Mouse (Mus musculus) intestine, postnatal 0 days (tissue): ENCODE measurements around the gene 1700019D03Rik. TPM values are rescaled to one million over a fixed set of nuclear protein-coding genes. Genes with fewer than 3 reads are reported as not detected.

Experiments used
- ATAC-seq: fragments of 200-750 bp; cut with Nextera tagmentation; 2 replicates; pipeline ENCODE4 v1.8.0; 2017; ENCODE audit warnings: mild to moderate bottlenecking, moderate TSS enrichment, moderate library complexity
- H3K27ac ChIP-seq: fragments of 300-500 bp; sonication (generic); 2 replicates; pipeline ENCODE4 v1.5.1; 2014; ENCODE audit warnings: mild to moderate bottlenecking, low read depth, low read length, moderate library complexity
- H3K27me3 ChIP-seq: fragments of 300-500 bp; sonication (generic); replicated peaks from 2 replicates; pipeline ENCODE4 v1.6.1; 2014; ENCODE audit warnings: low read length, mixed read lengths; ENCODE audit not compliant: control insufficient read depth, insufficient read depth
- H3K36me3 ChIP-seq: fragments of 300-500 bp; sonication (generic); 2 replicates; pipeline ENCODE4 v1.6.1; 2014; ENCODE audit warnings: mild to moderate bottlenecking, moderate library complexity; ENCODE audit not compliant: control insufficient read depth, insufficient read depth
- H3K4me1 ChIP-seq: fragments of 300-500 bp; sonication (generic); replicated peaks from 2 replicates; pipeline ENCODE4 v1.6.1; 2014; ENCODE audit warnings: antibody characterized with exemption, low read length, mixed read lengths; ENCODE audit not compliant: control insufficient read depth, insufficient read depth
- H3K4me2 ChIP-seq: fragments of 300-500 bp; sonication (generic); replicated peaks from 2 replicates; pipeline ENCODE4 v1.6.1; 2014; ENCODE audit warnings: low read depth, mild to moderate bottlenecking, moderate library complexity
- H3K4me3 ChIP-seq: fragments of 300-500 bp; sonication (generic); 2 replicates; pipeline ENCODE4 v1.5.1; 2014; ENCODE audit warnings: low read depth, low read length
- H3K9ac ChIP-seq: fragments of 300-500 bp; sonication (generic); 2 replicates; pipeline ENCODE4 v1.6.1; 2014; ENCODE audit warnings: mild to moderate bottlenecking, low read depth, low read length
- H3K9me3 ChIP-seq: fragments of 300-500 bp; sonication (generic); 2 replicates; pipeline ENCODE4 v1.6.1; 2016; ENCODE audit warnings: mixed run types; ENCODE audit not compliant: control insufficient read depth
- CTCF ChIP-seq: sonication (generic); IDR thresholded peaks from 2 replicates; pipeline ENCODE4 v1.5.1; 2016; ENCODE audit warnings: low read depth, mild to moderate bottlenecking, control low read depth, antibody characterized with exemption, moderate library complexity
- WGBS: fragments of 180-500 bp; shearing (Covaris S2); extraction: QIAGEN DNeasy Blood & Tissue Kit; methylation state at CpG from one replicate; pipeline ENCODE4 v1.1.7; 2014; 5-methylcytosine and 5-hydroxymethylcytosine counted together
- polyA plus RNA-seq: library from polyadenylated mRNA; unstranded; fragments of >200 nt; fragmentation: Nextera tagmentation; extraction: Ambion mirVana; gene quantifications from 2 replicates; pipeline ENCODE4 v1.2.1, GENCODE M21; 2015

The 1700019D03Rik gene
- polyA plus RNA-seq, 1 experiment from 2014 or later, result 30.5 TPM

DNA sequence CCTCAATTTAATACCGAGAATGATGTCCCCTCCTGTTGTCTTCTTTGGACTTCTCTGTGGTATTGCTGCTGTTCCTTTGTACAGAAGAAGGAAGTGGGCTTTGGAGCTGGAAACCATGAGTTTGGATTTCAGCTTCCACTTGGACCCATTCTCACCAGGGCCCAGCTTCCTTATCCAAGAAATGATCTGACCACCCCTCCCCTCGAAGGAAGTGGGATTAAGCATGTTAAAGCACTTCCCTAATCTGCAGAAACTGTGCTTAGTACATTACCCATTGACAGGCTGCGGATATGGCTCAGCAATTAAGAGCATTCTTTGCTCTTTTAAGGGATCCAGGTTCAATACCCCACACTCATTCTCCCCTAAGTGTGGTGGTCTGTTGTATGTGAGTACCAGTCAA is 110.2 kb downstream of the 1700019D03Rik start:
- Histone ChIP-seq H3K27me3 (no peaks in the 10 kb centered on the region), H3K9me3 (no peaks in the 10 kb centered on the region), H3K27ac (no peak overlapping the region), H3K4me3 (no peak overlapping the region), H3K36me3 (no peaks in the 10 kb centered on the region), H3K4me1 (no peaks in the 10 kb centered on the region), H3K4me2 (no peak overlapping the region), H3K9ac (no peak overlapping the region)
- ATAC-seq, result no peak
- 87% methylated on average over 3 of the region's 3 CpGs for WGBS
- no peak for TF ChIP-seq CTCF

DNA sequence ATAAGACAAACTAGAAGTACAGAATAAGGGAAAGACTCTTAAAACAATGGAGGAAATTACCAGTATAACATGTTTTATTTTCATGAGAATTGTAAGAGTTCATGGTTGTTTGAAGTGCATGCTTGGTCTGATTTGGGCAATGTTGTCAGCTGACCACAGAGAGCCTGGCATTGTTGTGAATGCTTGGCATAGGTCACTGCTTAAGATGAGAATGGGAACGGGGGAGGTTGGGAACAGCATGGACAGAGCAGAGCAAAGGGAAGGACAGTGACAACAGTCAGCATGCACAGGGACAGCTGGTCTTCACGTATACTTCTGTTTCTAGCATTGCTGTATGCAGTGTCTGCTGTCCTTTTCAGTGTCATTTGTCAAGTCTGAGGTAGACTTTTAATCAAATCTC is 135.8 kb downstream of the 1700019D03Rik start:
- TF ChIP-seq CTCF, result no peak
- ATAC-seq, result no peak
- no peaks in the 10 kb centered on the region for H3K4me1 ChIP-seq
- no peak overlapping the region for H3K27ac ChIP-seq
- H3K9ac ChIP-seq, result no peak overlapping the region
- H3K9me3 ChIP-seq, result no peaks in the 10 kb centered on the region
- H3K4me2 ChIP-seq, result no peak overlapping the region
- 86% methylated on average over 2 of the region's 2 CpGs for WGBS
- H3K4me3 ChIP-seq, result no peak overlapping the region
- H3K27me3 ChIP-seq, result no peaks in the 10 kb centered on the region
- no peaks in the 10 kb centered on the region for H3K36me3 ChIP-seq

Other genes with a start within 250 kb of the 1700019D03Rik start
- 24.6 and 25.0 TPM in 2 replicates for gene Inpp1, start 202.5 kb downstream of the 1700019D03Rik start, polyA plus RNA-seq
- gene Hibch, start 175.2 kb downstream of the 1700019D03Rik start, polyA plus RNA-seq, result 12.6 and 13.6 TPM in 2 replicates
- 0.07 and 0.17 TPM in 2 replicates for gene Mstn, start 41.5 kb upstream of the 1700019D03Rik start, polyA plus RNA-seq
- not detected in 2 replicates for gene 1700019A02Rik, start 167.5 kb upstream of the 1700019D03Rik start, polyA plus RNA-seq